Mouse (Mus musculus): ENCODE results near the gene Larp1.

The Larp1 gene

DNA sequence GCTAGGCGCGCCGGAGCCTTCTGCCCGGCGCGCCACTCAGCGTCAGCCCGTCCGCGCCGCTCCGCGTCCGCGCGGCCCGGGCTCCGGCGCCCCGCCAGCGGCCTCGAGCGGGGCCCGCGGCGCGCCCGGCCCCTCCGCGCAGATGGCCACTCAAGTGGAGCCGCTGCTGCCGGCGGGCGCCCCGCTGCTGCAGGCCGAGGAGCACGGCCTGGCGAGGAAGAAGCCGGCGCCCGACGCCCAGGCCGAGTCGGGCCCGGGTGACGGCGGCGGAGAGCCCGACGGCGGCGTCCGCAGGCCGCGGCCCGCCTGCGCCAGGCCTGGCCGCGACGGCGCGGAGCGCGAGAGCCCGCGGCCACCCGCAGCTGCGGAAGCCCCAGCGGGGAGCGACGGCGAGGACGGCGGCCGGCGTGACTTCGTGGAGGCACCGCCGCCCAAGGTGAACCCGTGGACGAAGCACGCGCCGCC is at the start of gene Larp1:
Gene Larp1 (plus strand): TSS at position 14 of the 465 bp plus-strand sequence.
- DNase-seq (ENCODE audit: low spot score in 2 of 2): peak in 1 of 2 experiments; percentile 69

DNA sequence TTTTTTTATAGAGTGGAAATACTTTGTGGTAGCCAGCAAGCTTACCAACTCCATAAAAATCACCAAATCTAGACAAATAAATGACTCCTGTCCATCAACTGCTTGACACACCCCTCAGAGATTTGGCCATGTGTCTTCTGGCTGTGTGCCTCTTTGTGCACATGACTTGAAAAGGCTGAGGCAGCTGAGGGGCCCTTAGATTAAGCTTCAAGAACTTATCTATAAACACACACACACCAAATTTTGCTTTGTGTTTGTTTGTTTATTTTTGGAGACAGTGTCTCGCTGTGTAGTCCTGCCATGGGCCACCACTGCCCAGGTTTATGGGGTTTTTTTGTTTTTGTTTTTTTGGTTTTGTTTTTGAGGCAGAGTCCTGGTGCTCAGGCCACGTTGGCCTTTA is 48.9 kb upstream of the Larp1 start:
- no peak for DNase-seq (ENCODE audit: low spot score in 2 of 2)

DNA sequence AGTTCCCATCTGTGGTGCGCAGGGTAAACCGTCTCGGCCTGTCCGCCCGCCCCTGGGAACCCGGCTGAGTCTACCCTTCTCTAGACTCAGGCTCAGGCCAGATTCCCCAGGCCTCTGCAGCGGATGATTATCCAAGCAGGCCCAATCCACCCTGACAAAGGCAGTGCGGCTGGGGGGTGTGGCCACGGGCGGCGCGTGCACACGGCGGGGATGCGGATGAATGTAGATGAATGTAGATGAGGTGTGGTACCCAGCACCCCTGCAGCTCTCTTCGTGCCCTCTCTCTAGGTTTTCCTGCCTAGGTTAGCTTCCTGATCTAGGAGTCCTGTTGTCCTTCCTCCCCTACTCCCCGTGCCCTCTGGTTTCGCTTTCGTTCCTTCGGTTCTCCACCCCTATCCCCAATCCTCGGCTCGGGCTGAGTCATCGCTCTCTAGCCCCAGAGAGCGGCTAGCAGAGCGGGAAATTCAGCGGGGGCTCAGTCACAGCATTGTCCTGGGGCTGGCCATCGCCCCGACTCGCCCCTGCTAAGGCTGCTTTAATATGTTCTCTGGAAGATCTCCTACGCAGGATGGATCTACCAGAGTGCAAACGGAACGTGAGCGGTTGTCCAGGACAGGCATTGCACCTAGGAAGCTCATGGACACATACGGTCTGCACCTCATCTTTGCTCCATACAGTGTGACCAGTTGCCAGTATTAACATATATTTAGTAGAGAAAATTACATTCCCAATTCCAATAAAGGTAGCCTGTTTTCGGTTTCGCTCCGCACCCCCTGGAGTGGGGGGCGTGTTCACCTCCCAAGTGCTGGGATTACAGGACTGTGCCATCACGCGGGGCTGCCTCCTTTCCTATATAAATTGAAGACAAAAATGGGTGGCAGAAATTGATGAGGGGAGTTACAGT is 46.2 kb upstream of the Larp1 start:
- peak; percentile 79 to 88 for DNase-seq (ENCODE audit: low spot score in 2 of 2)

DNA sequence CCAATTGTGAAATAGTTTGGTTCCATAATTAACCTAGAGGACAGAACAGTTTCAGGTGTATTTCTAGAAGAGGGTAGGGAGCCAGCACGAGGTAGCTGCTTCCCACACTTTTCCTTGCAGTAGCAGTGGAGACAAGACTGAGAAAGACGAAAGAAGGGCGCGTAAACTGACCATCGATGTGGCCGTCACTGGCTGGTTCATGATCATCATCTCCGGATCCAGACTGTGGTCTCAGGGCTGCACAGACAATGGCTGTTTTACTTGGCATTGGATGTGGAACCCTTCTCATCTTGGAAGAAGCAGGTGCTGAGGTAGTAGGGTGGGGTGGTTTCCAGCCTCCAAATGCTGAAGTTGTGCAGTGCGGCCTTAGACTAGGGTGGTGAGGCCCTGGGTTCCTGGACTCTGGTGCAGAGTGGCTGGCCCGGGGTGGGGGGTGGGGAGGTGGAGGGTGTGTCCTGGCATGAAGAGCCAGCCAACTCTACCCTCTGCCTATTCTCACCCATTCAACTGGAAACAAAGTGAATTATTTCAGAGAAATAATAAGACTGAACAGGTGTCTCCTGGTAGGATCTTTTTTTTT is 45.5 kb upstream of the Larp1 start:
- DNase-seq (ENCODE audit: low spot score in 2 of 2): no peak

DNA sequence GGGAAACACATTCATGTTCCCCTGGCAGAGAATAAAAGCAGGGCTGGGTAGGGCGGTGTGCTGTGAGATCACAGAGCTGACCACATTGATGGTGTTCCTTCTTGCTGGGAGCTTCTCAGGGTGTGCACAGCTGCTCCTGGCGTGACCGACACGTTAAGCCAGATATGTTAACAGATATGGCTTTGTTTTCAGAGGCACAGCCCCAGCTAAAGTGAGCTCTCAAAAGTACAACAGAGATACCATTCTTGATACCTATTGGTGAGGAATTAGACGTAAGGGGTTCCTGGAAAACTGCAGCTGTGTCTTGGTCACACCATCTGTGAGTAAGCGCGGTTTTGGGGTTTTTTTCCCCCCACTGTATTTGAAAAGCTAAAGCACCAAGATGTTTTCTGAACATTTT is 42.2 kb upstream of the Larp1 start:
- DNase-seq (ENCODE audit: low spot score in 2 of 2): no peak

DNA sequence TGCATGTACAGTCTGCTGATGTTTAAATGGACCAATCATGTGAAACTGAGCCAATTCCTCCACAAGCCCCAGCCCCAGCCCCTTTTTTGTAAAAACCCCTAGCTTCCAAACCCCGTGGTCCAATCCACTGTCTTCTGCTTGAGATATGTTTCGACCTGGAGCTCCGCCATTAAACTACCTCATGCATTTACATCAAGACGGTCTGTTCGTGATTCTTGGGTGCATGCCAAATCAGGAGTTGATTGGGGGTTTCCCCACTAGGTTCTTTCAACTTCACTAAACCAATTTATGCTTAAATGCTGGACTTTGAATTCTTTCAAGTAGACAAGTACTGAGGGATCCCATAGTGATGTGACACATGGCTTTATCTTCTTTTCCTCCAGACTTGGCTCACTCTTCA is 40.6 kb upstream of the Larp1 start:
- no peak for DNase-seq (ENCODE audit: low spot score in 2 of 2)

DNA sequence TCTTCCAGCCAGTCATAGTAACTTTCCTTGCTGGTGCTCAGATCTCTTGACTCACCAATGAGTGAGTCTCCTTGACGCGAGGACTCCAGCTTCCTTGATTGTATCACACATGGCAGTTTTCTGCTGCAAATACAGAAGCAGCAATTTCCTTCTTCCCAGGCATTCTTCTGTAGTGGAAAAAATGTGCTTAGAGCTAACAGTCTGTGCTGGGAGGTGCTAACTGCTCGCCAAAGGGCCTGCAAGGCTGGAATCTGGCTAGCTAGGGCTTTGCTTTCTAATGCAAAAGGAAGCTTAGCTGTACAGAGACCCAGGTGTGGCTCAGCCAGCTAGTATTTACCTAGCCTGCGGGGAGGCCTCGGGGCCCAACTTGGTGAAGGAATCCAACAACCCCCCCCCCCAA is 38.3 kb upstream of the Larp1 start:
- DNase-seq (ENCODE audit: low spot score in 2 of 2): no peak

DNA sequence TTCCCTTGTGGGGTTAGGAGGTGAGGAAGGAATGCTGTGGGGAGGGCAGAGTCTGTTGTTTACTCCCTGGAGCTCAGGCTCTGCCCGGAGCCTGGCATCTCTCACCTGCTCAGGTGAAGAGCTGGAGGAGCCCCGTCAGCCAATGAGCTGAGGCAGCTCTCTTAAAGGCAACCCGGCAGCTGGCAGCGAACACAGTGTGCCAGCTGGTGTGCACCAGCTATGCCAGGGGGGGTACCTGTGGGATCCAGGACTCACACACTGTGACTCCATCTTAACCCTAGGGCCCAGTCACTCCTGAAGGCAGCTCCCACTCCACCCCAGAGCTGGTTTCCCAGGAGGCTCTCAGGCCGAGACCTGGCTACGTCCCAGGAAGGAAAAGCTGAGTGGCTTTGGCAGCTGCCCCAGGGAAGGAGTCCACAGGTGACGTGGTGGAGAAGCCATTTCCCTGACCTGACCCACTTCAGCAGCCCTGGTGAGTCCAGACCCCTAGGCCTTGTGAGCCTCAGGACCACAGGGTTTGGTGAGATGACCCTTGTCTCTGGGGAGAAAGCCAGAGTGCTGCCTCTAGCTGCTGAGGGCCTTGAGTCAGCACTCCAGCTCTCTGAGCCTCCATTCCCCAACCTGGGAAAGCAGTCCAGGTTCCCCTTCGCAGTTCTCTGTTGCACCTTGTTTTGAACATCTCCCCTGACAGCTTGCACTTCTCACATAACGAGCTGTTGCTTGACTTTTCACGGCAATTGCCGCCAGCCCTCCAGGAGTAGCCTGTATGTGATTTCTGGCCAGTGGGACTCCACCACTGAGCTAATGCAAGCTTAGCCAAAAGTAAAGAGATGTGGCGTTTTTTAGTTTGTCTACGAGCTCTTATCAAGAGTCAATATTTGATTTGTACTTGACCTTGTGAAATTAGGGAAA is 35.6 kb upstream of the Larp1 start:
- DNase-seq (ENCODE audit: low spot score in 2 of 2): no peak

DNA sequence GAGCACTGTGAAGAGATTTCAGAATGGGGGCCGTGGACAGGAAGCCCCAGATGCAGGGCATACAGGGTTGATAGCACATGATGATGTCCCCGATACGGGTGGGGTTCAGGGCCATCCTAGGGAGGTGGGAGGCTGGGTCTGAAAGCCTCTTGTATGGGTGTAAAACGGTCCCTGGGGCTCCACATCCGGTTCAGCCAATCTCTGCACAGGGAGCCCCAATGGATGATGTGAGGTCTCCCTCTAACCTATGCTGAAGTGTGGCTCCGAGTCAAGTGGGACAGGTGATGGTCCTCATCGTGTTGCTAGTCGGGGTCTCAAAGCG is 35.0 kb upstream of the Larp1 start:
- DNase-seq (ENCODE audit: low spot score in 2 of 2): no peak

DNA sequence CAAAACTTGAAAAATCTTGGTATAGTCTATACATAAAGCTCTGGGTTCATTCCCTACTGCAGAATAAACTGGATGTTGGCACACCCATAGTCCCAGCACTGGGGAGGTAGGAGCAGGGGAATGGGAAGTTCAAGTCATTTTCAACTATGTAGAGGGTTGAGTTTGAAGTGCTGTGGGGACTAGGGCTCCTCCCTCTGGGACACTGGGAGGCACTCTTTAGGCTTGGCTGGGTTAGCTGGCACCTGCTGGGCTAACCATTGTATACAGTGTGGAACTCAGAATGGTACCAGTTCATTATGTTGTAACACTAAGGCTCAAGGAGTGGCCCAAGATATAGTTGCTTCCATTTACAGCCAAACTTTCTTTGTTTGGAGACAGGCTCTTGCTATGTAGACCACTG is 33.0 kb upstream of the Larp1 start:
- no peak for DNase-seq (ENCODE audit: low spot score in 2 of 2)

DNA sequence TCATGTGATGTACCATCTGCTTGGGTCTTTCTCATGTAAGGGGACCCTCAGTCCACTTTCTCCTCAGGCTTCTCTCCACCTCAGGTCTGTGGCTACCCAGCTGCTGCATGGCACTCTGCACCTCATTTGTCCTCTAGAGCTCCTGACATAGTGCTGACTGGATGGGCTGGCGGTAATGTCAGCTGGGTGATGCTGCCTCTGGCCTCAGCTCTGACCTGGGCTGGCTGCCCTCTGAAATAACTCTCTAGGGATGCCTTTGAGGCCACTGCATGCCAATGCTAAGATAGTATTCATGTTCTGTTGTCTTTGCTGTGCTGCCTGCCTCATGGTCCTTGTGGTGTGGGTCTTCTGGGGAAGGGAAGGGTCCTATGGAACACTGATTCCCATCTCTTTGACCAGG is 31.2 kb upstream of the Larp1 start:
- DNase-seq (ENCODE audit: low spot score in 2 of 2): no peak

DNA sequence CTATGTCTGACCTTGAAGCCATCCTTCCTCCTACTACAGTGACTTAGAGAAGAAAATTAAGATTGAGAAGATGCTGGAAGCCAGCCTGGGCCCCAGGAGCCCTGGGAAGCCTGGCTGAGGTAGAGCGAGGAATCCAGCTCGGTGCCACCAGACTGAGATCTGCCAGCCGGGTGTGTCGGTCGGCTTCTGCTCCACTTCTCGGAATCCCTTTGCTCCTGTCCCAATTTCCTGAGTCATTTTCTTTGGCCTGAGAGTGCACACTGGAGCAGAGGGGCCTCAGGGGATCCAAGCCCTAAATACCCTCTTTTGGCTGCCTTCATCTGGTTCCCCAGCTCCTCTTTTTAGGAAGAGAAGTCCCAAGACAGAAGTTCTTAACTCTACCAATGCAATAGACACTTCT is 29.2 kb upstream of the Larp1 start:
- no peak for DNase-seq (ENCODE audit: low spot score in 2 of 2)

DNA sequence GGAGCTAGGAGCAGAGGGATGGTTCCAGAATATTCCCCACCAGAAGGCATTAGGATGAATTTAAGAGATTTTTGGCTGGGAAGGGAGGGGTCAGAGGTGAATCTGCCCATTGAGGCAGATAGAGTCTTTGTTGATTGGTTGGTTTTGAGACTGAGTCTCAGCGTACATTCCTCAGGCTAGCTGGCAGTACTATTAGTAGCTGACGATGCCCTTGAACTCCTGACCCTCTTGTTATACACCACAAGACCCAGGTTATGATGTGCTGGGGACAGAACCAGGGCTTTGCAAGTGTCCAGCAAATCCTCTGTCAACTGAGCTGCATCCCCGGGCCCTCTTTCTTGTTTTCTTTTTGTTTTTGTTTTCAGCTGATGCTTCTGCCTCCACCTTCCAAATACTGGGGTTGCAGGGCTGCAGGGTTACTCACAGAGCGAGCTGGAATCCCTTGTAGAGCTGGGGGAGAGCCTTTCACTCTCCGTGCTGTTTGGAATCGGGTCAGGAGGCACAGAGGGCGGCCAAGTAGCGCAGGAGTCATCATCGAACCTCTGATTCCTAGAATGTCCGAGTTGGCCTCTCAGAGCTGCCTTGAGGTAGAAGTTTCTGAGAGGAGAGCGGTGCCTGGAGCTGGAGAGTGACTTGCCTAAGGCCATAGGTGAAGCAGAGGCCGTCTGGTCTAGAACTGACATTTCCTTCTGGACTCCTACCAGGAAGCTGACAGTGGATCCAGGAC is 27.6 kb upstream of the Larp1 start:
- no peak for DNase-seq (ENCODE audit: low spot score in 2 of 2)

DNA sequence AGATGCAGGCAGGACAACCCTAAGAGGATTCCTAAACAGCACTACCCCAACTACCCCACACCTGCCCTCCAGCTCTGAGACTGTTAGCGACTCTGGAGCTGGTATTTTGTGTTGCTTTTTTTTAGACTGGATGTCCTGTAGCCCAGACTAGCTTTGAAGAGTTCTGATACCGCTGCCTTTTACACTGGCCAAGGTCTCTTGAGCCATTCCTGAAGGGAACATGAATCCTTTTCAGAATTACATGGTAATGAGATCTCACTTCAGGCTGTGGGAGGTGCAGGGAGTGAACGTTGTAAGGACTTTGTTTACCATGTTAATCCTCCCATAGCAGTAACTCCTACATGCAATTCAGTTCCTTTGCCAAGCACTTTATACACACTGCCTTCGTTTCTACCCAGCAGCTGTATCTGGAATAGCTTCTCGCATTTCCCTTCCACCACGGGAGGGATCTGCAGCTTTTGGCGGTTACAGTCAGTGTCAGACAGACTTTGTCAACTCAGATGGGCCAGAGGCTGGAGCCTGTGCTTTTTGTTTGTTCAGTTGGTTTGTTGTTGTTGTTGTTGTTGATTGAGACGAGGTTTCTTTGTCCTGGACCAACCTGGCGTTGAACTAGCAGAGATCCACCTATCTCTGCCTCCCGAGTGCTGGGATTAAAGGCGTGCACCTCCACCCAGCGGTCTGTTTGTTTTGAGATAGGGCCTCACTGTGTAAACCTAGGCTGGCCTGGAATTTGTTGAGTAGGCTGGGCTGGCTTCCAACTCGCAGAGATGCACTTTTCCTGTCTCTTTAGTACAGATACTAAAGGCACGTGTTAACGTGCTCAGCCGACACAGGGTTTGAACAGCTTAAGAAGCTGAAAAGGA is 25.2 kb upstream of the Larp1 start:
- DNase-seq (ENCODE audit: low spot score in 2 of 2): peak in 1 of 2 experiments; percentile 21

DNA sequence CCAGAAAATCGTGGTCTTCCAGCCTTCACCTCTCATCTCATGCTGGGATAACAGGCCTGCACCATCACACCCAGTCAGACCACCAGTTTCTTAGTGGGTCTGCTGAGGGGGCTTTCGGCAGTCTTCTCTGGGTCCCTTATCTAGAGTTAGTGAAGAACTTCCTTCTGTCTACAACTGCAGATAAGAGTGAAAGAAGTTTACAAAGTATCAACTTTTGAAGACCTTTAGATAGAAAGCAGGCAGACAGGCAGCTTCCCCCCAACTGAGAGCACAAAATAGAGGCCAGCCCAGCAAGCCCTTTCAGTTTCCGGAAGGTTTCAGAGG is 24.6 kb upstream of the Larp1 start:
- DNase-seq (ENCODE audit: low spot score in 2 of 2): no peak

DNA sequence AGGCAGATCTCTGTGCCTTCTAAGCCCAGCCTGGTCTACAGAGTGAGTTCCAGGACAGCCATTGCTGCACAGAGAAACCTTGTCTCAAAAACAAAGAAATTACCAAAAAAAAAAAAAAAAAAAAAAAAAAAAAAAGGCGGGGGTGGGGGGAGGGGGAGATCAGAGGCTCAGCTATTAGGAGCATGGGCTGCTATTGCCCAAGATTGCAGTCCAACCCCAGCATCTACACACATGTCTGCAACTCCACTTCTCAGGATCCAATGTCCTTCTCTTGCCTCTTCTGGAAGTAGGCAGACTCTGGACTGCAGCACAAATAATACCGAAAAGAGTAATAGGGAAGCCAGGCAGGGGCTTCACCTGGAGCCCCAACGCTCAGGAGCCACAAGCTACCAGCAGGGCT is 23.4 kb upstream of the Larp1 start:
- DNase-seq (ENCODE audit: low spot score in 2 of 2): no peak

DNA sequence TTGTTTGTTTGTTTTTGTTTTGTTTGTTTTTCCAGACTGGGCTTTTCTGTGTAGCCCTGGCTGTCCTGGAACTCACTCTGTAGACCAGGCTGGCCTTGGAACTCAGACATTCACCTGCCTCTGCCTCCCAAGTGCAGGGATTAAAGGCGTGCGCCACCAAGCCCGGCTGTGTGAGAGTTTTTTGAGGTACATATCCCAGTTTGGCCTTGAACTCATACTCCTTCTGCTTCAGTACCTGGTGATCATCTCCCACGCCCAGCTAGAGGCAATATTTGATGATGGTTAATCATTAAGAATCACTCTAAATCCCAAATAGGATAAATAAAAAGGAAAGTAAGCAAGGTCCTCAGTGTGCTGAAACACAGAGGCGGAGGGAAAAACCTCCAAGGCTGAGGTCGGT is 22.8 kb upstream of the Larp1 start:
- no peak for DNase-seq (ENCODE audit: low spot score in 2 of 2)

DNA sequence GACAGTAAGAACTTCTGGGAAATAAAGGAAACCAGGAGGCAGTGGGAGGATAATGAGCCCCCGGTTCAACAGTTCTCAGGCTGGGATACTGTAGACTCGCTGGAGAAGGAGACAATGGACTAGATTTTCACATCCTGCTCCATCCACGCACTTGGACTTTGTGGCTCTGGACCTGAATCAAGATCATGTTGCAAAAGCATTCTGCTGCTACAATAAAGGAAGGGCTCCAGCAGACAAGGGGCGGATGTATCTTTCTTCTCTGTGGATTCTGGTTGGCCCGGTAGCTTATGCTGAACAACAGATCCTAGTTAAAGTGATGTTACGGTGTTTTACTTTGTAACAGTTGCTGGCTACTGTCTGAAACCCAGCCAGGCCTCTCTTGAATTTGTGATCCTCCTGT is 22.4 kb upstream of the Larp1 start:
- no peak for DNase-seq (ENCODE audit: low spot score in 2 of 2)

DNA sequence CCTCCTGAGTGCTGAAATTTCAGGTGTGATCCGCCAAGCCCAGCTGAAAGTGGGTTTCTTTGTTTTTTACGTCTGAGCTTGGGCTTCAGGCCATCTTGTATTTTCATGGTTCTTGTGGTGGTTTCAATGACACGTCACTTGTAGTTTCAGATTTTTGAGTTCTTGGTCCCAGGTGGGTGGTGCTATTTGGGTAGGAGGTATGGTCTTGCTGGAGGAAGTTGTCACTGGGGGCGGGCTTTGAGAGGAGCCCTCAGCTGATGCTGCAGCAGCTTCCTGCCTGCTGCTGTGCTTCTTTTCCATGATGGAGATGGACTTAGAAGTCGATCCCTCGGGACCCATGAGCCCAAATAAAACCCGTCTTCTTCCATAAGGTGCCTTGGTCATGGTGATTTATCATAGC is 22.0 kb upstream of the Larp1 start:
- no peak for DNase-seq (ENCODE audit: low spot score in 2 of 2)

DNA sequence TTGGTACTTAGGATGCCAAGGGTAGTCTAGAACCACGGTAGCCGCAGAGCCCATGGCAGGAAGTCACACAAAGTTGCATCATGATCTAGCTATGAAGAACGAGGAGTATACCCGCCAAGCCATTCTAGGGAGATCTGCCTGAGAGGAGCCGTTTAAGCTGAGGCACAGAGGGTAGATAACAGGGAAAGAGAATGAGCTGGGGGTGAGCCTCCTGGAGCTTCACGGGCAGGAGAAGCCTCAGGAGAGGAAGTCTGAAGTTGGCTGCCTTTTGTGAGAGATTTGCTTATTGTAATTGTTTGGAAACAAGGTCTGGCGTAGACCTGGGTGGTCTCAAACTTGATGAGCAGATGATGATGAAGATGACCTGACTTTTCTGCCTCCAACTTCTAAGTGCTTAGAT is 10.7 kb upstream of the Larp1 start:
- DNase-seq (ENCODE audit: low spot score in 2 of 2): no peak

DNA sequence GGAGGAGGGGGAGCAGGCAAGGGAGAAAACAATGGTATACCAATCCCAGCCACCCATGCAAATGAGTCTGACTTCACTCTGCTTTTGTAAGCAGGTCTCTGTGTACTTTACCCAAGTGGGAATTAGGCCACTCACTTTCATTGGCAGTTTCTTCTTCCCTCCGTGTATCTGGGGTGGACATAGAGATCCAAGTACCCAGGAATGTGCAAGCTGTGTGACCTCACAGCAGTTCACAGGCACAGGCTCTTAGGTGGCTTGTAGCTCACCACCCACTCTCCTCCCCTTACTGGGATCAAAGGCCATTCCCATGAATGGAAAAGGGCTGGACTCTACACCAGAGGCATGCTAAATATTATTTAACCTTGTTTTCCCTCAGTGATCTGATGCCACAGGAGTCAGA is 10.0 kb upstream of the Larp1 start:
- no peak for DNase-seq (ENCODE audit: low spot score in 2 of 2)
